Mouse (Mus musculus): ENCODE results near the gene Pdzd2. TPM values are rescaled to one million over a fixed set of nuclear protein-coding genes. Genes with fewer than 3 reads are reported as not detected.

Gene Pdzd2
- total RNA-seq, 2 experiments from 2014 or later: 178 to 205 TPM

GRCm38 (mm10) chr15:12532568-12532967 lies 207.2 kb downstream of the Pdzd2 start:
- DNase-seq: no peak

- no peak for DNase-seq
Measured at GRCm38 (mm10) chr15:12522810-12523209, 216.9 kb downstream of the Pdzd2 start.

GRCm38 (mm10) chr15:12520292-12520691 lies 219.4 kb downstream of the Pdzd2 start:
- DNase-seq: no peak

- DNase-seq: no peak
Measured at GRCm38 (mm10) chr15:12518370-12518973, 221.3 kb downstream of the Pdzd2 start.

GRCm38 (mm10) chr15:12517314-12517813 lies 222.4 kb downstream of the Pdzd2 start:
- DNase-seq: no peak

GRCm38 (mm10) chr15:12515272-12515844 lies 224.4 kb downstream of the Pdzd2 start:
- no peak for DNase-seq

GRCm38 (mm10) chr15:12513526-12513925 lies 226.2 kb downstream of the Pdzd2 start:
- no peak for DNase-seq

GRCm38 (mm10) chr15:12508765-12509377 lies 230.9 kb downstream of the Pdzd2 start:
- DNase-seq: no peak

GRCm38 (mm10) chr15:12507523-12507922 lies 232.2 kb downstream of the Pdzd2 start:
- no peak for DNase-seq

GRCm38 (mm10) chr15:12506514-12506913 lies 233.2 kb downstream of the Pdzd2 start:
- no peak for DNase-seq

- DNase-seq: no peak
Measured at GRCm38 (mm10) chr15:12506085-12506484, 233.6 kb downstream of the Pdzd2 start.

- DNase-seq: no peak
Measured at GRCm38 (mm10) chr15:12505556-12505955, 234.2 kb downstream of the Pdzd2 start.

- DNase-seq: no peak
Measured at GRCm38 (mm10) chr15:12503907-12504306, 235.8 kb downstream of the Pdzd2 start.

GRCm38 (mm10) chr15:12501924-12502548 lies 237.7 kb downstream of the Pdzd2 start:
- peak; percentile 37 for DNase-seq

GRCm38 (mm10) chr15:12500674-12501073 lies 239.1 kb downstream of the Pdzd2 start:
- no peak for DNase-seq

- no peak for DNase-seq
Measured at GRCm38 (mm10) chr15:12494084-12494483, 245.6 kb downstream of the Pdzd2 start.

- DNase-seq: peak; percentile 33
Measured at GRCm38 (mm10) chr15:12493258-12493657, 246.5 kb downstream of the Pdzd2 start.

GRCm38 (mm10) chr15:12490969-12491368 lies 248.8 kb downstream of the Pdzd2 start:
- peak; percentile 64 for DNase-seq

GRCm38 (mm10) chr15:12490527-12490926 lies 249.2 kb downstream of the Pdzd2 start:
- peak; percentile 42 for DNase-seq

- no peak for DNase-seq
Measured at GRCm38 (mm10) chr15:12488316-12488715, 251.4 kb downstream of the Pdzd2 start.

GRCm38 (mm10) chr15:12481261-12481660 lies 258.5 kb downstream of the Pdzd2 start:
- DNase-seq: no peak

GRCm38 (mm10) chr15:12480369-12480768 lies 259.4 kb downstream of the Pdzd2 start:
- DNase-seq: no peak

- DNase-seq: peak; percentile 29
Measured at GRCm38 (mm10) chr15:12479326-12479725, 260.4 kb downstream of the Pdzd2 start.
